Mouse (Mus musculus): ENCODE measurements around the gene Ctsa. TPM values are rescaled to one million over a fixed set of nuclear protein-coding genes. Genes with fewer than 3 reads are reported as not detected.

Gene Ctsa
- total and polyA plus RNA-seq, 2 experiments, result 112 to 279 TPM

- Histone ChIP-seq H3K79me2 (ENCODE audit: control insufficient read depth, insufficient read depth, low read length) (peaks cover 4% of the 10 kb centered on the region; the same call in 1 of the 2 replicates), H3K4me1 (ENCODE audit: control insufficient read depth, insufficient read depth, low read length) (peaks cover 10% of the 10 kb centered on the region), H3K4me3 (ENCODE audit: insufficient read depth, low read depth, low read length) (peak overlapping the region; percentile 94), H3K36me3 (ENCODE audit: control insufficient read depth, insufficient read depth, low read length) (no peaks in the 10 kb centered on the region), H3K27me3 (ENCODE audit: control insufficient read depth, insufficient read depth, low read length) (no peaks in the 10 kb centered on the region), H3K27ac (replicated peaks; ENCODE audit: insufficient read depth, low read depth, low read length) (peak overlapping the region; percentile 83), H3K9ac (ENCODE audit: low read depth, low read length) (peak overlapping the region; percentile 85)
- peak; percentile 76 for DNase-seq (ENCODE audit: extremely low read depth, low read depth, low spot score)
- TF ChIP-seq CTCF (IDR thresholded peaks at IDR 0.05; ENCODE audit: low read depth, low read length), result peak; percentile 39
- 0 out of 2 replicates have a peak, but pooled peaks have one; percentile 23 for TF ChIP-seq POLR2A (IDR thresholded peaks at IDR 0.05; ENCODE audit: extremely low read depth, insufficient read depth, low read length)
- under 1% methylated on average over 28 of the region's 28 CpGs for WGBS
Observed at GRCm38 (mm10) chr2:164878509-164879227, 46.0 kb downstream of the Ctsa start.

GRCm38 (mm10) chr2:164879228-164879567 lies 46.5 kb downstream of the Ctsa start, which contains the start of gene Pcif1:
Gene Pcif1 (plus strand): TSS chr2:164879304.
- H3K36me3 ChIP-seq (ENCODE audit: control insufficient read depth, insufficient read depth, low read length), result no peaks in the 10 kb centered on the region
- WGBS, result under 1% methylated on average over 40 of the region's 40 CpGs
- DNase-seq (ENCODE audit: extremely low read depth, low read depth, low spot score), result peak; percentile 48

GRCm38 (mm10) chr2:164879568-164880277 lies 47.0 kb downstream of the Ctsa start:
- Histone ChIP-seq H3K27me3 (ENCODE audit: control insufficient read depth, insufficient read depth, low read length) (no peaks in the 10 kb centered on the region), H3K27ac (replicated peaks; ENCODE audit: insufficient read depth, low read depth, low read length) (peak overlapping the region; percentile 98), H3K4me1 (ENCODE audit: control insufficient read depth, insufficient read depth, low read length) (peaks cover 10% of the 10 kb centered on the region), H3K4me3 (ENCODE audit: insufficient read depth, low read depth, low read length) (peak overlapping the region; percentile 94), H3K9ac (ENCODE audit: low read depth, low read length) (peak overlapping the region; percentile 99), H3K79me2 (ENCODE audit: control insufficient read depth, insufficient read depth, low read length) (peaks cover 4% of the 10 kb centered on the region; the same call in 1 of the 2 replicates), H3K36me3 (ENCODE audit: control insufficient read depth, insufficient read depth, low read length) (no peaks in the 10 kb centered on the region)
- DNase-seq (ENCODE audit: extremely low read depth, low read depth, low spot score), result peak; percentile 90
- TF ChIP-seq CTCF (IDR thresholded peaks at IDR 0.05; ENCODE audit: low read depth, low read length), result no peak
- TF ChIP-seq POLR2A (IDR thresholded peaks at IDR 0.05; ENCODE audit: extremely low read depth, insufficient read depth, low read length), result peak; percentile 95
- WGBS, result under 1% methylated on average over 68 of the region's 72 CpGs

More at GRCm38 (mm10) chr2:164879228-164879567, 46.5 kb downstream of the Ctsa start, which contains the start of gene Pcif1:
- Histone ChIP-seq H3K27me3 (ENCODE audit: control insufficient read depth, insufficient read depth, low read length) (no peaks in the 10 kb centered on the region), H3K4me3 (ENCODE audit: insufficient read depth, low read depth, low read length) (peak within 1 kb of the TSS; percentile 94), H3K4me1 (ENCODE audit: control insufficient read depth, insufficient read depth, low read length) (peaks cover 10% of the 10 kb centered on the region), H3K79me2 (ENCODE audit: control insufficient read depth, insufficient read depth, low read length) (peaks cover 4% of the 10 kb centered on the region; the same call in 1 of the 2 replicates), H3K27ac (replicated peaks; ENCODE audit: insufficient read depth, low read depth, low read length) (peak within 1 kb of the TSS; percentile 98), H3K9ac (ENCODE audit: low read depth, low read length) (peak within 1 kb of the TSS; percentile 99)
- TF ChIP-seq POLR2A (IDR thresholded peaks at IDR 0.05; ENCODE audit: extremely low read depth, insufficient read depth, low read length) (peak; percentile 80; the same call in 1 of the 2 replicates), CTCF (IDR thresholded peaks at IDR 0.05; ENCODE audit: low read depth, low read length) (no peak)

- DNase-seq (ENCODE audit: extremely low read depth, low read depth, low spot score), result no peak
- H3K27me3 ChIP-seq (ENCODE audit: control insufficient read depth, insufficient read depth, low read length), result no peaks in the 10 kb centered on the region
- 75% methylated on average over 9 of the region's 9 CpGs for WGBS
- H3K79me2 ChIP-seq (ENCODE audit: control insufficient read depth, insufficient read depth, low read length), result peaks cover 4% of the 10 kb centered on the region; the same call in 1 of the 2 replicates
- H3K36me3 ChIP-seq (ENCODE audit: control insufficient read depth, insufficient read depth, low read length), result peaks cover 2% of the 10 kb centered on the region
- H3K4me3 ChIP-seq (ENCODE audit: insufficient read depth, low read depth, low read length), result no peak overlapping the region
- H3K27ac ChIP-seq (replicated peaks; ENCODE audit: insufficient read depth, low read depth, low read length), result no peak overlapping the region
- peaks cover 10% of the 10 kb centered on the region for H3K4me1 ChIP-seq (ENCODE audit: control insufficient read depth, insufficient read depth, low read length)
- TF ChIP-seq POLR2A (IDR thresholded peaks at IDR 0.05; ENCODE audit: extremely low read depth, insufficient read depth, low read length) (no peak), CTCF (IDR thresholded peaks at IDR 0.05; ENCODE audit: low read depth, low read length) (no peak)
- H3K9ac ChIP-seq (ENCODE audit: low read depth, low read length), result no peak overlapping the region
Observed at GRCm38 (mm10) chr2:164882619-164883018, 49.9 kb downstream of the Ctsa start.

GRCm38 (mm10) chr2:164885788-164886187 lies 53.1 kb downstream of the Ctsa start:
- no peak overlapping the region for H3K27ac ChIP-seq (replicated peaks; ENCODE audit: insufficient read depth, low read depth, low read length)
- no peak for TF ChIP-seq POLR2A (IDR thresholded peaks at IDR 0.05; ENCODE audit: extremely low read depth, insufficient read depth, low read length)
- TF ChIP-seq CTCF (IDR thresholded peaks at IDR 0.05; ENCODE audit: low read depth, low read length), result no peak
- 34% methylated on average over 7 of the region's 7 CpGs for WGBS

More at GRCm38 (mm10) chr2:164885788-164886187, 53.1 kb downstream of the Ctsa start:
- H3K4me1 ChIP-seq (ENCODE audit: control insufficient read depth, insufficient read depth, low read length), result peaks cover 4% of the 10 kb centered on the region; the same call in 1 of the 2 replicates
- DNase-seq (ENCODE audit: extremely low read depth, low read depth, low spot score), result no peak
- peaks cover 8% of the 10 kb centered on the region for H3K36me3 ChIP-seq (ENCODE audit: control insufficient read depth, insufficient read depth, low read length)
- no peak overlapping the region for H3K9ac ChIP-seq (ENCODE audit: low read depth, low read length)
- peaks cover 4% of the 10 kb centered on the region; the same call in 1 of the 2 replicates for H3K79me2 ChIP-seq (ENCODE audit: control insufficient read depth, insufficient read depth, low read length)
- H3K27me3 ChIP-seq (ENCODE audit: control insufficient read depth, insufficient read depth, low read length), result no peaks in the 10 kb centered on the region
- no peak overlapping the region for H3K4me3 ChIP-seq (ENCODE audit: insufficient read depth, low read depth, low read length)

Data from liver, adult 2 months (tissue).